Mouse (Mus musculus) c-Kit-negative CD71-positive TER-119-positive erythroid progenitor cells, embryonic 14.5 days (primary cell): ENCODE measurements around the gene Plac9a.

ENCODE experiments used
- DNase-seq: peaks from one replicate; pipeline ENCODE4 v3.0.0-alpha.2; 2013; ENCODE audit warnings: low read depth, low spot score

Gene Plac9a

GRCm38 (mm10) chr14:25839791-25840190 is 63.1 kb downstream of the Plac9a start:
- no peak for DNase-seq

DNA sequence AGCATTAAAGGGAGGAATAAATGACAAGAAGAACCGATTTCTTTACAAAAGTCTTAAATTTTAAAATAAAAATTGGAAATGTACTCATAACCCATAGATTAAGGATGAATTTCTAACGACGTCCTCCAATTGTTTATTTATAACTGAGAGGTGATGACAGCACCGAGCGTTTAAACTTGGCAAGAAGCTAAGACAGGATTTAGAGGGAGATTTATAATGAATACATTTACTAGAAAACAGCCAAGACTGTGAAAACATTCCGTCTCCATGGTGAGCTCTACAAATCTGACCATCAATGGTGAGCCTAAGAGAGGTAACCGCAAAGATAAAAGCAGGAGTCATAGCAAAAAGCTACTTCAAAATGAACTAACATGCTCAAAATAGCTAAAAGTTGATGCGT is 64.5 kb downstream of the Plac9a start:
- DNase-seq: no peak
